Mouse (Mus musculus): Measurements from ENCODE around the gene Gpank1. TPM values are rescaled to one million over a fixed set of nuclear protein-coding genes. Genes with fewer than 3 reads are reported as not detected.

The Gpank1 gene
- polyA plus RNA-seq, 1 experiment from 2014 or later = 34.5 TPM

GRCm38 (mm10) chr17:35168541-35169207 is 47.4 kb downstream of the Gpank1 start:
- Histone ChIP-seq H3K4me1 (peaks cover 11% of the 10 kb centered on the region), H3K27me3 (ENCODE audit: low read depth, poor library complexity, severe bottlenecking) (no peaks in the 10 kb centered on the region), H3K36me3 (no peaks in the 10 kb centered on the region), H3K9me3 (replicated peaks) (no peaks in the 10 kb centered on the region), H3K4me3 (no peak overlapping the region), H3K27ac (replicated peaks) (0 out of 2 replicates have a peak overlapping the region, but pooled peaks have one; percentile 33)
- WGBS = 25% methylated on average over 4 of the region's 4 CpGs
- DNase-seq (ENCODE audit: low spot score) = no peak

- Histone ChIP-seq H3K4me1 (peaks cover 5% of the 10 kb centered on the region; the same call in 1 of the 2 replicates), H3K27ac (replicated peaks) (0 out of 2 replicates have a peak overlapping the region, but pooled peaks have one; percentile 19), H3K9me3 (replicated peaks) (no peaks in the 10 kb centered on the region), H3K36me3 (no peaks in the 10 kb centered on the region), H3K27me3 (ENCODE audit: low read depth, poor library complexity, severe bottlenecking) (no peaks in the 10 kb centered on the region), H3K4me3 (no peak overlapping the region)
- WGBS = 73% methylated on average over 11 of the region's 11 CpGs
- no peak for DNase-seq (ENCODE audit: low spot score)
Measured at GRCm38 (mm10) chr17:35172445-35173234, 51.4 kb downstream of the Gpank1 start.

GRCm38 (mm10) chr17:35173329-35173728 is 52.1 kb downstream of the Gpank1 start:
- no peaks in the 10 kb centered on the region for H3K27me3 ChIP-seq (ENCODE audit: low read depth, poor library complexity, severe bottlenecking)
- WGBS = 83% methylated on average over 3 of the region's 3 CpGs
- H3K4me3 ChIP-seq = no peak overlapping the region
- no peak for DNase-seq (ENCODE audit: low spot score)
- no peaks in the 10 kb centered on the region for H3K36me3 ChIP-seq
- H3K27ac ChIP-seq (replicated peaks) = no peak overlapping the region
- H3K4me1 ChIP-seq = peaks cover 5% of the 10 kb centered on the region; the same call in 1 of the 2 replicates
- H3K9me3 ChIP-seq (replicated peaks) = no peaks in the 10 kb centered on the region

Other genes with a start within 250 kb of the Gpank1 start
- gene Zbtb12, start 242.0 kb upstream of the Gpank1 start, polyA plus RNA-seq (2016; fragmentation: Nextera tagmentation; extraction: Ambion mirVana) = 5.8 and 6.1 TPM in 2 replicates
- 0.07 TPM in 1 of 2 replicates, not detected in the other for gene Gm20547, start 239.4 kb upstream of the Gpank1 start, polyA plus RNA-seq (2016; fragmentation: Nextera tagmentation; extraction: Ambion mirVana)
- 1.3 TPM in 2 replicates for gene C2, start 223.2 kb upstream of the Gpank1 start, polyA plus RNA-seq (2016; fragmentation: Nextera tagmentation; extraction: Ambion mirVana)
- 88.0 and 91.9 TPM in 2 replicates for gene Ehmt2, start 223.0 kb upstream of the Gpank1 start, polyA plus RNA-seq (2016; fragmentation: Nextera tagmentation; extraction: Ambion mirVana)
- not detected in 2 replicates for gene Slc44a4, start 207.0 kb upstream of the Gpank1 start, polyA plus RNA-seq (2016; fragmentation: Nextera tagmentation; extraction: Ambion mirVana)
- gene Neu1, start 190.2 kb upstream of the Gpank1 start, polyA plus RNA-seq (2016; fragmentation: Nextera tagmentation; extraction: Ambion mirVana) = 16.1 and 19.2 TPM in 2 replicates
- gene Hspa1b, start 162.2 kb upstream of the Gpank1 start, polyA plus RNA-seq (2016; fragmentation: Nextera tagmentation; extraction: Ambion mirVana) = 0.19 TPM in 1 of 2 replicates, not detected in the other
- gene Gm20481, start 151.5 kb upstream of the Gpank1 start, polyA plus RNA-seq (2016; fragmentation: Nextera tagmentation; extraction: Ambion mirVana) = 0.27 TPM in 1 of 2 replicates, not detected in the other
- 1.3 and 1.6 TPM in 2 replicates for gene Hspa1a, start 149.3 kb upstream of the Gpank1 start, polyA plus RNA-seq (2016; fragmentation: Nextera tagmentation; extraction: Ambion mirVana)
- 0.71 and 0.81 TPM in 2 replicates for gene Hspa1l, start 148.8 kb upstream of the Gpank1 start, polyA plus RNA-seq (2016; fragmentation: Nextera tagmentation; extraction: Ambion mirVana)
- 307 and 337 TPM in 2 replicates for gene Lsm2, start 139.6 kb upstream of the Gpank1 start, polyA plus RNA-seq (2016; fragmentation: Nextera tagmentation; extraction: Ambion mirVana)
- 177 and 210 TPM in 2 replicates for gene Vars, start 120.5 kb upstream of the Gpank1 start, polyA plus RNA-seq (2016; fragmentation: Nextera tagmentation; extraction: Ambion mirVana)
- gene Vwa7, start 104.9 kb upstream of the Gpank1 start, polyA plus RNA-seq (2016; fragmentation: Nextera tagmentation; extraction: Ambion mirVana) = 0.19 and 0.28 TPM in 2 replicates
- gene Sapcd1, start 93.4 kb upstream of the Gpank1 start, polyA plus RNA-seq (2016; fragmentation: Nextera tagmentation; extraction: Ambion mirVana) = 7.1 and 7.7 TPM in 2 replicates
- 5.4 and 6.3 TPM in 2 replicates for gene Msh5, start 74.7 kb upstream of the Gpank1 start, polyA plus RNA-seq (2016; fragmentation: Nextera tagmentation; extraction: Ambion mirVana)
- gene Clic1, start 71.5 kb upstream of the Gpank1 start, polyA plus RNA-seq (2016; fragmentation: Nextera tagmentation; extraction: Ambion mirVana) = 216 and 217 TPM in 2 replicates
- gene Ddah2, start 62.4 kb upstream of the Gpank1 start, polyA plus RNA-seq (2016; fragmentation: Nextera tagmentation; extraction: Ambion mirVana) = 527 and 597 TPM in 2 replicates
- 0.17 TPM in 2 replicates for gene Ly6g6c, start 56.1 kb upstream of the Gpank1 start, polyA plus RNA-seq (2016; fragmentation: Nextera tagmentation; extraction: Ambion mirVana)
- gene Mpig6b, start 55.3 kb upstream of the Gpank1 start, polyA plus RNA-seq (2016; fragmentation: Nextera tagmentation; extraction: Ambion mirVana) = 1.3 TPM in 2 replicates
- gene Ly6g6e, start 44.6 kb upstream of the Gpank1 start, polyA plus RNA-seq (2016; fragmentation: Nextera tagmentation; extraction: Ambion mirVana) = 0.32 and 0.59 TPM in 2 replicates
- gene Ly6g6d, start 43.4 kb upstream of the Gpank1 start, polyA plus RNA-seq (2016; fragmentation: Nextera tagmentation; extraction: Ambion mirVana) = 2.0 and 3.5 TPM in 2 replicates
- 0.70 and 0.86 TPM in 2 replicates for gene Ly6g6f, start 35.8 kb upstream of the Gpank1 start, polyA plus RNA-seq (2016; fragmentation: Nextera tagmentation; extraction: Ambion mirVana)
- gene Abhd16a, start 32.2 kb upstream of the Gpank1 start, polyA plus RNA-seq (2016; fragmentation: Nextera tagmentation; extraction: Ambion mirVana) = 56.7 and 68.5 TPM in 2 replicates
- not detected in 2 replicates for gene Ly6g5c, start 13.2 kb upstream of the Gpank1 start, polyA plus RNA-seq (2016; fragmentation: Nextera tagmentation; extraction: Ambion mirVana)
- 0.99 and 1.1 TPM in 2 replicates for gene Ly6g5b, start 6.0 kb upstream of the Gpank1 start, polyA plus RNA-seq (2016; fragmentation: Nextera tagmentation; extraction: Ambion mirVana)
- 299 and 306 TPM in 2 replicates for gene Csnk2b, start 598 bp downstream of the Gpank1 start, polyA plus RNA-seq (2016; fragmentation: Nextera tagmentation; extraction: Ambion mirVana)
- 9.5 and 9.6 TPM in 2 replicates for gene D17H6S53E, start 4.9 kb downstream of the Gpank1 start, polyA plus RNA-seq (2016; fragmentation: Nextera tagmentation; extraction: Ambion mirVana)
- gene Apom, start 10.6 kb downstream of the Gpank1 start, polyA plus RNA-seq (2016; fragmentation: Nextera tagmentation; extraction: Ambion mirVana) = 0.53 and 0.66 TPM in 2 replicates
- gene Bag6, start 13.7 kb downstream of the Gpank1 start, polyA plus RNA-seq (2016; fragmentation: Nextera tagmentation; extraction: Ambion mirVana) = 56.6 and 67.4 TPM in 2 replicates
- 173 and 198 TPM in 2 replicates for gene Prrc2a, start 43.4 kb downstream of the Gpank1 start, polyA plus RNA-seq (2016; fragmentation: Nextera tagmentation; extraction: Ambion mirVana)
- 4.0 and 5.8 TPM in 2 replicates for gene Aif1, start 54.6 kb downstream of the Gpank1 start, polyA plus RNA-seq (2016; fragmentation: Nextera tagmentation; extraction: Ambion mirVana)
- 5.0 and 8.3 TPM in 2 replicates for gene Lst1, start 67.0 kb downstream of the Gpank1 start, polyA plus RNA-seq (2016; fragmentation: Nextera tagmentation; extraction: Ambion mirVana)
- gene Ltb, start 73.0 kb downstream of the Gpank1 start, polyA plus RNA-seq (2016; fragmentation: Nextera tagmentation; extraction: Ambion mirVana) = 0.10 TPM in 1 of 2 replicates, not detected in the other
- 0.07 TPM in 1 of 2 replicates, not detected in the other for gene Tnf, start 80.6 kb downstream of the Gpank1 start, polyA plus RNA-seq (2016; fragmentation: Nextera tagmentation; extraction: Ambion mirVana)
- not detected in 2 replicates for gene Lta, start 83.9 kb downstream of the Gpank1 start, polyA plus RNA-seq (2016; fragmentation: Nextera tagmentation; extraction: Ambion mirVana)
- 0.25 and 0.37 TPM in 2 replicates for gene Gm16181, start 99.4 kb downstream of the Gpank1 start, polyA plus RNA-seq (2016; fragmentation: Nextera tagmentation; extraction: Ambion mirVana)
- gene Atp6v1g2, start 112.2 kb downstream of the Gpank1 start, polyA plus RNA-seq (2016; fragmentation: Nextera tagmentation; extraction: Ambion mirVana) = 9.7 and 11.8 TPM in 2 replicates
- 9.9 and 11.7 TPM in 2 replicates for gene Nfkbil1, start 114.3 kb downstream of the Gpank1 start, polyA plus RNA-seq (2016; fragmentation: Nextera tagmentation; extraction: Ambion mirVana)
- 682 and 724 TPM in 2 replicates for gene Ddx39b, start 120.3 kb downstream of the Gpank1 start, polyA plus RNA-seq (2016; fragmentation: Nextera tagmentation; extraction: Ambion mirVana)
- gene H2-D1, start 141.3 kb downstream of the Gpank1 start, polyA plus RNA-seq (2016; fragmentation: Nextera tagmentation; extraction: Ambion mirVana) = 55.3 and 61.1 TPM in 2 replicates
- not detected in 2 replicates for gene H2-Q1, start 198.9 kb downstream of the Gpank1 start, polyA plus RNA-seq (2016; fragmentation: Nextera tagmentation; extraction: Ambion mirVana)
- gene H2-Q2, start 220.8 kb downstream of the Gpank1 start, polyA plus RNA-seq (2016; fragmentation: Nextera tagmentation; extraction: Ambion mirVana) = 0.25 and 0.38 TPM in 2 replicates

Measured in midbrain, embryonic 10.5 days (tissue).